Mouse (Mus musculus): ENCODE data around the gene Lgsn. TPM values are rescaled to one million over a fixed set of nuclear protein-coding genes. Genes with fewer than 3 reads are reported as not detected.

Lgsn gene
- polyA plus RNA-seq (2014; fragmentation: Nextera tagmentation; extraction: Ambion mirVana), result not detected in 2 replicates

- ATAC-seq (replicated peaks; ENCODE audit: low FRiP score, low TSS enrichment, low read depth) (no peak), DNase-seq (ENCODE audit: low spot score) (no peak)
- Histone ChIP-seq H3K27me3 (replicated peaks; ENCODE audit: control insufficient read depth, insufficient read depth, low read length) (no peaks in the 10 kb centered on the region), H3K4me2 (ENCODE audit: low read length) (no peak within 1 kb of the TSS), H3K36me3 (ENCODE audit: control insufficient read depth, insufficient read depth, low read length) (no peaks in the 10 kb centered on the region), H3K4me1 (replicated peaks; ENCODE audit: control insufficient read depth, insufficient read depth, low read length) (no peaks in the 10 kb centered on the region), H3K9ac (ENCODE audit: low read length) (no peak within 1 kb of the TSS), H3K9me3 (ENCODE audit: control insufficient read depth, low read length) (no peaks in the 10 kb centered on the region), H3K4me3 (ENCODE audit: low read depth, low read length) (no peak within 1 kb of the TSS), H3K27ac (ENCODE audit: low read depth) (no peak within 1 kb of the TSS)
- 74% methylated on average over 5 of the region's 5 CpGs for WGBS
Observed at GRCm38 (mm10) chr1:31176101-31176500, at the start of gene Lgsn. TSS of gene Lgsn (plus strand) at chr1:31176401.

DNA sequence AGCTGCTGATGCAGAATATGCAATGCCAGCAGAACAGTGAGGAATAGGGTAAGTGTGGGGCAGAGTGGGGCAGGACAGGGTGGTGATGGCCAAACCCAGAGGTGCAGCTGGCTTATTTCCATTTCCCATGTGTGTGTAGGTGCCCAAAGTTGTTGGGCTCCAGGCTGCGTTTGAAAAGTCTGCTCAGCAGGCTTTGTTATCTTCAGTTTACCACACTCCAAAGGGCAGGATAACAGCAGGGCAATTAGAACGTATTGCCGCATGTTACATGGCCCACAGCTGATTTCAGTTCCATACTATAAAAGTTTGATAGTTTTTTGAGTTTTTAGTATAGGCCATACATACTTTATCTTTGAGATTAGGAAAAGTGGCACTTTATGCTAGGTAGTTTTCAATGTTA, 37.8 kb upstream of the Lgsn start:
- no peak overlapping the region for H3K9ac ChIP-seq (ENCODE audit: low read length)
- ATAC-seq (replicated peaks; ENCODE audit: low FRiP score, low TSS enrichment, low read depth) (0 out of 2 replicates have a peak, but pooled peaks have one; percentile 71), DNase-seq (ENCODE audit: low spot score) (no peak)
- no peak overlapping the region for H3K27ac ChIP-seq (ENCODE audit: low read depth)
- H3K27me3 ChIP-seq (replicated peaks; ENCODE audit: control insufficient read depth, insufficient read depth, low read length), result no peaks in the 10 kb centered on the region
- no peak overlapping the region for H3K4me3 ChIP-seq (ENCODE audit: low read depth, low read length)
- no peak overlapping the region for H3K4me2 ChIP-seq (ENCODE audit: low read length)
- no peaks in the 10 kb centered on the region for H3K36me3 ChIP-seq (ENCODE audit: control insufficient read depth, insufficient read depth, low read length)
- WGBS, result 64% methylated on average over 3 of the region's 3 CpGs
- no peaks in the 10 kb centered on the region for H3K9me3 ChIP-seq (ENCODE audit: control insufficient read depth, low read length)
- peaks cover 8% of the 10 kb centered on the region; the same call in 1 of the 2 replicates for H3K4me1 ChIP-seq (replicated peaks; ENCODE audit: control insufficient read depth, insufficient read depth, low read length)

GRCm38 (mm10) chr1:31142288-31143094, 33.7 kb upstream of the Lgsn start:
- H3K27ac ChIP-seq (ENCODE audit: low read depth), result no peak overlapping the region
- no peak overlapping the region for H3K4me3 ChIP-seq (ENCODE audit: low read depth, low read length)
- peak overlapping the region; percentile 13; the same call in 1 of the 2 replicates for H3K4me2 ChIP-seq (ENCODE audit: low read length)
- H3K9me3 ChIP-seq (ENCODE audit: control insufficient read depth, low read length), result no peaks in the 10 kb centered on the region
- H3K36me3 ChIP-seq (ENCODE audit: control insufficient read depth, insufficient read depth, low read length), result no peaks in the 10 kb centered on the region
- DNase-seq (ENCODE audit: low spot score), result no peak
- no peaks in the 10 kb centered on the region for H3K27me3 ChIP-seq (replicated peaks; ENCODE audit: control insufficient read depth, insufficient read depth, low read length)
- H3K9ac ChIP-seq (ENCODE audit: low read length), result no peak overlapping the region
- 34% methylated on average over 8 of the region's 8 CpGs for WGBS
- no peak for ATAC-seq (replicated peaks; ENCODE audit: low FRiP score, low TSS enrichment, low read depth)
- peaks cover 8% of the 10 kb centered on the region; the same call in 1 of the 2 replicates for H3K4me1 ChIP-seq (replicated peaks; ENCODE audit: control insufficient read depth, insufficient read depth, low read length)

DNA sequence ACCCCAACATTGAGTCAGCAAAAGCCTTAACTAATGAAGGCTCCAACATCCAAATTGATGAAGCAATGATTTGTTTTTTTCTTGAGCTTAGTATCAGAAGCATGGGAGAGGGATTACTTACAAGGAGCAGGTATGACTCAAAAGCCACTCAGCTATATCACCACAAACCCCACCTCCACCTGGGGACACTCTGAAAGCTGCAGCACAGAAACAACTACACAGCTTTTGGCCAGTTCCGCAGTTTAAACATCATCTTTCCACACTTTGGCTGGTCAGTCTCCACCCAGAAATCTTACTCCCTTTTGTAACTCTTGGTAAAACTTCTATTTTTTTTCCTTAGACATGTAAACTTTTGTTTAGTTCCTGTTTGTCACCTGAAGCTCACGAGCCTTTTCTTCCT, 32.6 kb upstream of the Lgsn start:
- ATAC-seq (replicated peaks; ENCODE audit: low FRiP score, low TSS enrichment, low read depth), result no peak
- WGBS, result 84% methylated on average over 2 of the region's 2 CpGs

GRCm38 (mm10) chr1:31149671-31150070, 26.5 kb upstream of the Lgsn start:
- no peak overlapping the region for H3K9ac ChIP-seq (ENCODE audit: low read length)
- H3K4me2 ChIP-seq (ENCODE audit: low read length), result no peak overlapping the region
- peaks cover 12% of the 10 kb centered on the region for H3K4me1 ChIP-seq (replicated peaks; ENCODE audit: control insufficient read depth, insufficient read depth, low read length)
- ATAC-seq (replicated peaks; ENCODE audit: low FRiP score, low TSS enrichment, low read depth) (no peak), DNase-seq (ENCODE audit: low spot score) (no peak)
- H3K27me3 ChIP-seq (replicated peaks; ENCODE audit: control insufficient read depth, insufficient read depth, low read length), result no peaks in the 10 kb centered on the region
- no peak overlapping the region for H3K4me3 ChIP-seq (ENCODE audit: low read depth, low read length)
- WGBS, result 24% methylated on average over 6 of the region's 6 CpGs
- no peak overlapping the region for H3K27ac ChIP-seq (ENCODE audit: low read depth)
- no peaks in the 10 kb centered on the region for H3K9me3 ChIP-seq (ENCODE audit: control insufficient read depth, low read length)
- no peaks in the 10 kb centered on the region for H3K36me3 ChIP-seq (ENCODE audit: control insufficient read depth, insufficient read depth, low read length)

More for the DNA sequence above, 32.6 kb upstream of the Lgsn start:
- H3K4me1 ChIP-seq (replicated peaks; ENCODE audit: control insufficient read depth, insufficient read depth, low read length), result peaks cover 8% of the 10 kb centered on the region; the same call in 1 of the 2 replicates
- H3K27me3 ChIP-seq (replicated peaks; ENCODE audit: control insufficient read depth, insufficient read depth, low read length), result no peaks in the 10 kb centered on the region
- DNase-seq (ENCODE audit: low spot score), result no peak
- H3K27ac ChIP-seq (ENCODE audit: low read depth), result no peak overlapping the region
- no peak overlapping the region for H3K9ac ChIP-seq (ENCODE audit: low read length)
- no peaks in the 10 kb centered on the region for H3K9me3 ChIP-seq (ENCODE audit: control insufficient read depth, low read length)
- H3K4me3 ChIP-seq (ENCODE audit: low read depth, low read length), result no peak overlapping the region
- no peaks in the 10 kb centered on the region for H3K36me3 ChIP-seq (ENCODE audit: control insufficient read depth, insufficient read depth, low read length)
- no peak overlapping the region for H3K4me2 ChIP-seq (ENCODE audit: low read length)

DNA sequence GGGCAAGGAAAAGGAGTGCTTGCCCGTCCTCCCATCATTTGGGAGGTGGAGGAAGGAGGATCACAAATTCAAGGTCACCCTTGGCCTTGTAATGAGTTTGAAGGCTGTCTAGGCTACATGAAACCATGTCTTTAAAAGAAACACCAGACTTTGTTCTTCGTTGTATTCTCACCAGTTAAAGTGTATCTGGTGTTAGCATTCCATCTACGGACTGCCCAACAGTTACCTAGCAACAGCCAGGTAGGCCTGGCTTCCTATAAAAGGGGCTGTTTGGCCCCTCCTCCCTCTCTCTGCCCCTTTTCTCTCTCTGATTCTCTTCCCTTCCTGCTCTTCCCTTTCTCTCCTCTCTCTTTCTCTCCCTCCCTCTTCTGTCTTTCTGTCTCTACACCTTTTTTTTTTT, 25.7 kb upstream of the Lgsn start:
- 56% methylated on average over 3 of the region's 3 CpGs for WGBS
- H3K36me3 ChIP-seq (ENCODE audit: control insufficient read depth, insufficient read depth, low read length), result no peaks in the 10 kb centered on the region
- no peaks in the 10 kb centered on the region for H3K27me3 ChIP-seq (replicated peaks; ENCODE audit: control insufficient read depth, insufficient read depth, low read length)
- no peaks in the 10 kb centered on the region for H3K9me3 ChIP-seq (ENCODE audit: control insufficient read depth, low read length)
- no peak for DNase-seq (ENCODE audit: low spot score)
- no peak overlapping the region for H3K4me3 ChIP-seq (ENCODE audit: low read depth, low read length)
- no peak overlapping the region for H3K9ac ChIP-seq (ENCODE audit: low read length)
- peaks cover 12% of the 10 kb centered on the region for H3K4me1 ChIP-seq (replicated peaks; ENCODE audit: control insufficient read depth, insufficient read depth, low read length)
- no peak overlapping the region for H3K27ac ChIP-seq (ENCODE audit: low read depth)
- H3K4me2 ChIP-seq (ENCODE audit: low read length), result no peak overlapping the region
- ATAC-seq (replicated peaks; ENCODE audit: low FRiP score, low TSS enrichment, low read depth), result no peak

- Histone ChIP-seq H3K4me2 (ENCODE audit: low read length) (no peak overlapping the region), H3K4me3 (ENCODE audit: low read depth, low read length) (no peak overlapping the region), H3K27ac (ENCODE audit: low read depth) (no peak overlapping the region), H3K4me1 (replicated peaks; ENCODE audit: control insufficient read depth, insufficient read depth, low read length) (peaks cover 12% of the 10 kb centered on the region), H3K27me3 (replicated peaks; ENCODE audit: control insufficient read depth, insufficient read depth, low read length) (no peaks in the 10 kb centered on the region), H3K9me3 (ENCODE audit: control insufficient read depth, low read length) (no peaks in the 10 kb centered on the region), H3K9ac (ENCODE audit: low read length) (no peak overlapping the region), H3K36me3 (ENCODE audit: control insufficient read depth, insufficient read depth, low read length) (no peaks in the 10 kb centered on the region)
- 50% methylated on average over 2 of the region's 2 CpGs for WGBS
- ATAC-seq (replicated peaks; ENCODE audit: low FRiP score, low TSS enrichment, low read depth) (peak; percentile 37; the same call in 1 of the 2 replicates), DNase-seq (ENCODE audit: low spot score) (no peak)
Observed at GRCm38 (mm10) chr1:31152799-31153426, 23.3 kb upstream of the Lgsn start.

DNA sequence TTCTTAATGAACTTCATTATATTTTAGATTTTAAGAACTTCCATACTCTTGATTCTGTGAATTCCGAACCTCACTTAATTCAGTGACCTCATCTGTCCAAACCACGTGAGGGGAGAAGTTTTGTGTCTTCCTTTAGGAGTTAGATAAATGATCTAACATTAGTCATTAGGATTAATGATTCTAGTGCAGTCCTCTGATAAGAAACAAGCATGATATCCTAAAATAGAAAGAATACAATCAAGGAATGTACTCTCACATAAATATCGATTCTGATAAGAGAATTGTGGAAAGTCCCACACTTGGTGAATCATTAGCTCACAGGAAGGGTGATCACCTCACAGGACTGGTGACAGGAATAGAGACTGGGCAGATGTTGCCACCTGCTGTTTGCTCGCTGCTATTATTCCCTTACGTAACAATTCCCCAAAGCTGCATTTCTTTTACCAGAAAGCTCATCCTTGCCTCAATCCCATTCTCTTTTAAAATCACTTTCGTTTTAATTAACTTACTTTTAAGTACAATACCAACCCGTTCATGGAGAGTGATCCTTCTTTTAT, 22.3 kb upstream of the Lgsn start:
- WGBS, result 13% methylated on average over 7 of the region's 7 CpGs
- peaks cover 12% of the 10 kb centered on the region for H3K4me1 ChIP-seq (replicated peaks; ENCODE audit: control insufficient read depth, insufficient read depth, low read length)
- no peak overlapping the region for H3K4me3 ChIP-seq (ENCODE audit: low read depth, low read length)
- no peaks in the 10 kb centered on the region for H3K36me3 ChIP-seq (ENCODE audit: control insufficient read depth, insufficient read depth, low read length)
- no peak overlapping the region for H3K27ac ChIP-seq (ENCODE audit: low read depth)
- no peak overlapping the region for H3K9ac ChIP-seq (ENCODE audit: low read length)
- peak; percentile 57 for DNase-seq (ENCODE audit: low spot score)
- no peak overlapping the region for H3K4me2 ChIP-seq (ENCODE audit: low read length)
- no peaks in the 10 kb centered on the region for H3K27me3 ChIP-seq (replicated peaks; ENCODE audit: control insufficient read depth, insufficient read depth, low read length)
- H3K9me3 ChIP-seq (ENCODE audit: control insufficient read depth, low read length), result no peaks in the 10 kb centered on the region
- peak; percentile 75 for ATAC-seq (replicated peaks; ENCODE audit: low FRiP score, low TSS enrichment, low read depth)
